Mouse (Mus musculus) megakaryocyte-erythroid progenitor cell, adult 5-6 weeks (primary cell): ENCODE measurements around the gene Ppp1r3e. TPM values are rescaled to one million over a fixed set of nuclear protein-coding genes. Genes with fewer than 3 reads are reported as not detected.

ENCODE experiments used
- total RNA-seq, 2 experiments: library from RNA; stranded (forward) in 1 of 2; stranded (reverse) in 1 of 2; fragments of 200-1000, 215-1000 nt in 1 of 2; fragments of >200 nt in 1 of 2; fragmentation: Nextera tagmentation in 1 of 2; gene quantifications; 2 replicates each; pipeline ENCODE4 v1.2.3; 2014 to 2017

Gene Ppp1r3e
- total RNA-seq, 2 experiments from 2014 or later: 2.5 to 15.9 TPM

Other genes starting within 250 kb of the Ppp1r3e start
- not detected in 2 replicates for gene Gm17606, start 236.6 kb downstream of the Ppp1r3e start, total RNA-seq (2014; fragmentation: Nextera tagmentation)
- gene Gm17606, start 236.6 kb downstream of the Ppp1r3e start, total RNA-seq (2017): not detected in 2 replicates
- gene Cdh24, start 236.2 kb downstream of the Ppp1r3e start, total RNA-seq (2014; fragmentation: Nextera tagmentation): 2.3 and 2.5 TPM in 2 replicates
- gene Cdh24, start 236.2 kb downstream of the Ppp1r3e start, total RNA-seq (2017): 0.15 and 1.7 TPM in 2 replicates
- 37.1 and 42.0 TPM in 2 replicates for gene 1700123O20Rik, start 191.3 kb downstream of the Ppp1r3e start, total RNA-seq (2014; fragmentation: Nextera tagmentation)
- 42.4 and 58.4 TPM in 2 replicates for gene 1700123O20Rik, start 191.3 kb downstream of the Ppp1r3e start, total RNA-seq (2017)
- gene Acin1, start 190.6 kb downstream of the Ppp1r3e start, total RNA-seq (2014; fragmentation: Nextera tagmentation): 222 and 244 TPM in 2 replicates
- 267 and 293 TPM in 2 replicates for gene Acin1, start 190.6 kb downstream of the Ppp1r3e start, total RNA-seq (2017)
- not detected in 2 replicates for gene Gm29776, start 178.7 kb downstream of the Ppp1r3e start, total RNA-seq (2014; fragmentation: Nextera tagmentation)
- not detected in 2 replicates for gene Gm29776, start 178.7 kb downstream of the Ppp1r3e start, total RNA-seq (2017)
- 1.4 and 5.7 TPM in 2 replicates for gene Cebpe, start 165.4 kb downstream of the Ppp1r3e start, total RNA-seq (2014; fragmentation: Nextera tagmentation)
- gene Cebpe, start 165.4 kb downstream of the Ppp1r3e start, total RNA-seq (2017): not detected in 2 replicates
- 0.13 and 0.37 TPM in 2 replicates for gene Slc7a8, start 95.6 kb downstream of the Ppp1r3e start, total RNA-seq (2014; fragmentation: Nextera tagmentation)
- 0.34 TPM in 1 of 2 replicates, not detected in the other for gene Slc7a8, start 95.6 kb downstream of the Ppp1r3e start, total RNA-seq (2017)
- not detected in 2 replicates for gene Rnf212b, start 63.4 kb downstream of the Ppp1r3e start, total RNA-seq (2014; fragmentation: Nextera tagmentation)
- not detected in 2 replicates for gene Rnf212b, start 63.4 kb downstream of the Ppp1r3e start, total RNA-seq (2017)
- gene Homez, start 6.6 kb downstream of the Ppp1r3e start, total RNA-seq (2014; fragmentation: Nextera tagmentation): 1.2 and 16.1 TPM in 2 replicates
- 1.5 and 6.1 TPM in 2 replicates for gene Homez, start 6.6 kb downstream of the Ppp1r3e start, total RNA-seq (2017)
- gene Bcl2l2, start 5.8 kb upstream of the Ppp1r3e start, total RNA-seq (2014; fragmentation: Nextera tagmentation): 7.3 and 9.4 TPM in 2 replicates
- gene Bcl2l2, start 5.8 kb upstream of the Ppp1r3e start, total RNA-seq (2017): 3.3 and 7.5 TPM in 2 replicates
- 1.4 TPM in 1 of 2 replicates, not detected in the other for gene Gm20521, start 5.9 kb upstream of the Ppp1r3e start, total RNA-seq (2014; fragmentation: Nextera tagmentation)
- not detected in 2 replicates for gene Gm20521, start 5.9 kb upstream of the Ppp1r3e start, total RNA-seq (2017)
- gene Pabpn1, start 14.9 kb upstream of the Ppp1r3e start, total RNA-seq (2014; fragmentation: Nextera tagmentation): 240 and 264 TPM in 2 replicates
- gene Pabpn1, start 14.9 kb upstream of the Ppp1r3e start, total RNA-seq (2017): 332 and 476 TPM in 2 replicates
- gene Slc22a17, start 35.6 kb upstream of the Ppp1r3e start, total RNA-seq (2014; fragmentation: Nextera tagmentation): 2.2 TPM in 1 of 2 replicates, not detected in the other
- 4.9 TPM in 1 of 2 replicates, not detected in the other for gene Slc22a17, start 35.6 kb upstream of the Ppp1r3e start, total RNA-seq (2017)
- gene Efs, start 48.6 kb upstream of the Ppp1r3e start, total RNA-seq (2014; fragmentation: Nextera tagmentation): not detected in 2 replicates
- not detected in 2 replicates for gene Efs, start 48.6 kb upstream of the Ppp1r3e start, total RNA-seq (2017)
- not detected in 2 replicates for gene Il25, start 55.1 kb upstream of the Ppp1r3e start, total RNA-seq (2014; fragmentation: Nextera tagmentation)
- gene Il25, start 55.1 kb upstream of the Ppp1r3e start, total RNA-seq (2017): not detected in 2 replicates
- not detected in 2 replicates for gene Cmtm5, start 58.7 kb upstream of the Ppp1r3e start, total RNA-seq (2014; fragmentation: Nextera tagmentation)
- not detected in 2 replicates for gene Cmtm5, start 58.7 kb upstream of the Ppp1r3e start, total RNA-seq (2017)
- gene Myh6, start 89.4 kb upstream of the Ppp1r3e start, total RNA-seq (2014; fragmentation: Nextera tagmentation): not detected in 2 replicates
- not detected in 2 replicates for gene Myh6, start 89.4 kb upstream of the Ppp1r3e start, total RNA-seq (2017)
- gene Gm17428, start 99.4 kb upstream of the Ppp1r3e start, total RNA-seq (2014; fragmentation: Nextera tagmentation): not detected in 2 replicates
- not detected in 2 replicates for gene Gm17428, start 99.4 kb upstream of the Ppp1r3e start, total RNA-seq (2017)
- not detected in 2 replicates for gene Myh7, start 117.1 kb upstream of the Ppp1r3e start, total RNA-seq (2014; fragmentation: Nextera tagmentation)
- not detected in 2 replicates for gene Myh7, start 117.1 kb upstream of the Ppp1r3e start, total RNA-seq (2017)
- 63.6 and 71.5 TPM in 2 replicates for gene Ngdn, start 137.9 kb upstream of the Ppp1r3e start, total RNA-seq (2014; fragmentation: Nextera tagmentation)
- gene Ngdn, start 137.9 kb upstream of the Ppp1r3e start, total RNA-seq (2017): 53.4 and 64.6 TPM in 2 replicates
- 5.6 and 7.8 TPM in 2 replicates for gene Zfhx2, start 214.8 kb upstream of the Ppp1r3e start, total RNA-seq (2014; fragmentation: Nextera tagmentation)
- 0.19 and 1.4 TPM in 2 replicates for gene Zfhx2, start 214.8 kb upstream of the Ppp1r3e start, total RNA-seq (2017)
- gene Thtpa, start 217.2 kb upstream of the Ppp1r3e start, total RNA-seq (2014; fragmentation: Nextera tagmentation): 9.2 and 10.4 TPM in 2 replicates
- gene Thtpa, start 217.2 kb upstream of the Ppp1r3e start, total RNA-seq (2017): 5.1 and 6.4 TPM in 2 replicates
- 66.7 and 109 TPM in 2 replicates for gene Ap1g2, start 229.0 kb upstream of the Ppp1r3e start, total RNA-seq (2014; fragmentation: Nextera tagmentation)
- gene Ap1g2, start 229.0 kb upstream of the Ppp1r3e start, total RNA-seq (2017): 13.3 and 27.0 TPM in 2 replicates
- not detected in 2 replicates for gene Jph4, start 239.4 kb upstream of the Ppp1r3e start, total RNA-seq (2014; fragmentation: Nextera tagmentation)
- 0.05 TPM in 1 of 2 replicates, not detected in the other for gene Jph4, start 239.4 kb upstream of the Ppp1r3e start, total RNA-seq (2017)